In genomic region chr12:87305767-87306583, GRCm38 (mm10) we compare ENCODE assay signal across 10 mouse cellular contexts. TPM values are rescaled to one million over a fixed set of nuclear protein-coding genes. Genes with fewer than 3 reads are reported as not detected.
A peak's percentile ranks its signal among the peaks of the same experiment; 100 is the strongest.
DNase-seq lines count a peak whose midpoint lies in the region; ATAC-seq and TF ChIP-seq lines count a peak whose summit lies in the region.
"Had no signal": no experiment of that assay in that cellular context is flagged by ENCODE, and none has a peak within 500 bp of the region (broad histone marks: within the 10 kb centered on the region; RNA-seq: fewer than 3 reads in every experiment).

No protein-coding gene starts in this region.

- peaks cover 28% of the 10 kb centered on the region for H3K36me3 ChIP-seq in heart, postnatal 0 days (replicated peaks; ENCODE audit: control insufficient read depth, insufficient read depth, low read length)
- peaks cover 32% of the 10 kb centered on the region for H3K36me3 ChIP-seq in hindbrain, embryonic 14.5 days (replicated peaks; ENCODE audit: control insufficient read depth, insufficient read depth)
- peaks cover 25% of the 10 kb centered on the region for H3K36me3 ChIP-seq in neural tube, embryonic 15.5 days

- no peak overlapping the region for H3K27ac ChIP-seq in heart, postnatal 0 days (ENCODE audit: low read depth)
- H3K27ac ChIP-seq in hindbrain, embryonic 14.5 days = no peak overlapping the region
- H3K27ac ChIP-seq in neural tube, embryonic 15.5 days (replicated peaks) = no peak overlapping the region
- H3K27ac ChIP-seq: liver, embryonic 15.5 days had no signal

- no peak for TF ChIP-seq CTCF in heart, postnatal 0 days (IDR thresholded peaks at IDR 0.05; ENCODE audit: low read depth)

- H3K27me3 ChIP-seq in heart, postnatal 0 days (ENCODE audit: control insufficient read depth, insufficient read depth, low read length) = no peaks in the 10 kb centered on the region
- H3K27me3 ChIP-seq in hindbrain, embryonic 14.5 days (ENCODE audit: control insufficient read depth, insufficient read depth, low read length) = peaks cover 8% of the 10 kb centered on the region
- peaks cover 11% of the 10 kb centered on the region for H3K27me3 ChIP-seq in neural tube, embryonic 15.5 days (replicated peaks)

- no peak for DNase-seq in heart, postnatal 0 days (ENCODE audit: low spot score)
- no peak for DNase-seq in heart, postnatal 25 days (ENCODE audit: low spot score)
- peak; percentile 56 for DNase-seq in brain, adult 2 months (ENCODE audit: low read depth, low spot score)
- peak; percentile 25 for DNase-seq in cerebellum, adult 8-10 months
- DNase-seq in hindbrain, embryonic 14.5 days (ENCODE audit: low spot score) = no peak
- DNase-seq in kidney, adult 9 months = no peak

- H3K4me1 ChIP-seq in heart, postnatal 0 days (ENCODE audit: control insufficient read depth, insufficient read depth) = no peaks in the 10 kb centered on the region; the same call in 1 of the 2 replicates
- H3K4me1 ChIP-seq in hindbrain, embryonic 14.5 days (replicated peaks; ENCODE audit: control insufficient read depth, insufficient read depth, low read length) = 0 out of 2 replicates have a peak, but pooled peaks cover 8% of the 10 kb centered on the region
- H3K4me1 ChIP-seq in neural tube, embryonic 15.5 days = peaks cover 2% of the 10 kb centered on the region; the same call in 1 of the 2 replicates
- H3K4me1 ChIP-seq: liver, embryonic 15.5 days had no signal

- no peaks in the 10 kb centered on the region for H3K9me3 ChIP-seq in heart, postnatal 0 days (replicated peaks; ENCODE audit: control insufficient read depth, low read length)
- H3K9me3 ChIP-seq in hindbrain, embryonic 14.5 days (ENCODE audit: control insufficient read depth, low read length) = no peaks in the 10 kb centered on the region
- no peaks in the 10 kb centered on the region for H3K9me3 ChIP-seq in neural tube, embryonic 15.5 days (replicated peaks)
- H3K9me3 ChIP-seq: liver, embryonic 15.5 days had no signal

- 0 out of 2 replicates have a peak overlapping the region, but pooled peaks have one; percentile 21 for H3K4me2 ChIP-seq in heart, postnatal 0 days (ENCODE audit: low read depth, low read length)
- H3K4me2 ChIP-seq in hindbrain, embryonic 14.5 days (replicated peaks) = no peak overlapping the region
- no peak overlapping the region for H3K4me2 ChIP-seq in neural tube, embryonic 15.5 days
- H3K4me2 ChIP-seq: liver, embryonic 15.5 days had no signal

- TF ChIP-seq EP300 in heart, postnatal 0 days (IDR thresholded peaks at IDR 0.05; ENCODE audit: low read depth) = no peak

- H3K9ac ChIP-seq in heart, postnatal 0 days (replicated peaks; ENCODE audit: low read depth, low read length) = 0 out of 2 replicates have a peak overlapping the region, but pooled peaks have one; percentile 11
- H3K9ac ChIP-seq in hindbrain, embryonic 14.5 days = no peak overlapping the region
- no peak overlapping the region for H3K9ac ChIP-seq in neural tube, embryonic 15.5 days (replicated peaks)
- H3K9ac ChIP-seq: liver, embryonic 15.5 days had no signal

- ATAC-seq in heart, postnatal 0 days (ENCODE audit: insufficient read depth, low read depth) = no peak; the same call in 1 of the 2 replicates
- 0 out of 2 replicates have a peak, but pooled peaks have one; percentile 21 for ATAC-seq in hindbrain, embryonic 14.5 days (ENCODE audit: low FRiP score)
- ATAC-seq in neural tube, embryonic 15.5 days (ENCODE audit: low FRiP score) = no peak
- ATAC-seq: intestine, postnatal 0 days had no signal

- WGBS in heart, postnatal 0 days = 31% methylated on average over 13 of the region's 13 CpGs
- 25% methylated on average over 13 of the region's 13 CpGs for WGBS in hindbrain, embryonic 14.5 days
- 30% methylated on average over 13 of the region's 13 CpGs for WGBS in neural tube, embryonic 15.5 days

- no peak overlapping the region for H3K4me3 ChIP-seq in heart, postnatal 0 days (ENCODE audit: low read depth, low read length)
- H3K4me3 ChIP-seq in hindbrain, embryonic 14.5 days (replicated peaks; ENCODE audit: low read length) = no peak overlapping the region
- H3K4me3 ChIP-seq in neural tube, embryonic 15.5 days (replicated peaks) = no peak overlapping the region
- H3K4me3 ChIP-seq: liver, embryonic 15.5 days had no signal

- intact Hi-C loops in heart, postnatal 25 days (cut with DNase I) = no loop called here

RNA-seq across cellular contexts. Expression of gene Ism2, which starts 6.5 kb away (rescaled TPM):
- total RNA-seq in heart, postnatal 0 days (2014; rRNA removed; ENCODE audit: low replicate concordance) = 0.31 TPM in 1 of 2 replicates, not detected in the other
- polyA plus RNA-seq in heart, postnatal 0 days (2015; fragmentation: Nextera tagmentation; extraction: Ambion mirVana) = 0.20 and 0.30 TPM in 2 replicates
- total RNA-seq in heart, postnatal 25 days (2021) = not detected
- 0.86 and 1.3 TPM in 2 replicates for polyA plus RNA-seq in hindbrain, embryonic 14.5 days (2014; fragmentation: Nextera tagmentation; extraction: Ambion mirVana)
- 0.96 and 1.2 TPM in 2 replicates for polyA plus RNA-seq in neural tube, embryonic 15.5 days (2015; fragmentation: Nextera tagmentation; extraction: Ambion mirVana)
- total RNA-seq: megakaryocyte progenitor cell, adult 5-6 weeks had no signal

RNA-seq across cellular contexts. Expression of gene Ahsa1, which starts 39.7 kb away (rescaled TPM):
- 80.7 and 93.4 TPM in 2 replicates for total RNA-seq in heart, postnatal 0 days (2014; rRNA removed; ENCODE audit: low replicate concordance)
- 109 and 113 TPM in 2 replicates for polyA plus RNA-seq in heart, postnatal 0 days (2015; fragmentation: Nextera tagmentation; extraction: Ambion mirVana)
- total RNA-seq in heart, postnatal 25 days (2021) = 100 to 1,000 TPM; 126 to 158 TPM
- polyA plus RNA-seq in hindbrain, embryonic 14.5 days (2014; fragmentation: Nextera tagmentation; extraction: Ambion mirVana) = 169 and 181 TPM in 2 replicates
- polyA plus RNA-seq in neural tube, embryonic 15.5 days (2015; fragmentation: Nextera tagmentation; extraction: Ambion mirVana) = 213 and 236 TPM in 2 replicates

RNA-seq across cellular contexts. Expression of gene Vipas39, which starts 39.9 kb away (rescaled TPM):
- 34.1 and 40.4 TPM in 2 replicates for total RNA-seq in heart, postnatal 0 days (2014; rRNA removed; ENCODE audit: low replicate concordance)
- 29.2 and 31.4 TPM in 2 replicates for polyA plus RNA-seq in heart, postnatal 0 days (2015; fragmentation: Nextera tagmentation; extraction: Ambion mirVana)
- 10 to 100 TPM; 21.7 to 23.1 TPM for total RNA-seq in heart, postnatal 25 days (2021)
- polyA plus RNA-seq in hindbrain, embryonic 14.5 days (2014; fragmentation: Nextera tagmentation; extraction: Ambion mirVana) = 56.7 and 58.9 TPM in 2 replicates
- polyA plus RNA-seq in neural tube, embryonic 15.5 days (2015; fragmentation: Nextera tagmentation; extraction: Ambion mirVana) = 49.3 and 51.2 TPM in 2 replicates

Comparison
In these comparisons a context has a peak if more than half of its experiments do, and no peak if none do; other contexts are left out.
1. DNase-seq: peak in brain, adult 2 months (single experiment) and cerebellum, adult 8-10 months (single experiment); none in heart, postnatal 0 days (single experiment), heart, postnatal 25 days (single experiment), hindbrain, embryonic 14.5 days (single experiment) and kidney, adult 9 months (single experiment).